Mouse (Mus musculus) thymus, adult 2 months (tissue): ENCODE results near the gene Galnt10.

ENCODE experiments used
- CTCF ChIP-seq: fragments of 200-500 bp; IDR thresholded peaks from 2 replicates; pipeline ENCODE4 v1.5.1; 2012; ENCODE audit warnings: mild to moderate bottlenecking, control low read depth, low read length, moderate library complexity, borderline replicate concordance; ENCODE audit not compliant: control insufficient read depth, poor library complexity, insufficient read depth; ENCODE audit errors: extremely low read depth
- POLR2A ChIP-seq: fragments of 200-500 bp; IDR thresholded peaks from 2 replicates; pipeline ENCODE4 v1.6.1; 2012; ENCODE audit warnings: mild to moderate bottlenecking, low read length, control low read depth, moderate library complexity; ENCODE audit not compliant: control insufficient read depth, poor library complexity, insufficient read depth; ENCODE audit errors: extremely low read depth

DNA sequence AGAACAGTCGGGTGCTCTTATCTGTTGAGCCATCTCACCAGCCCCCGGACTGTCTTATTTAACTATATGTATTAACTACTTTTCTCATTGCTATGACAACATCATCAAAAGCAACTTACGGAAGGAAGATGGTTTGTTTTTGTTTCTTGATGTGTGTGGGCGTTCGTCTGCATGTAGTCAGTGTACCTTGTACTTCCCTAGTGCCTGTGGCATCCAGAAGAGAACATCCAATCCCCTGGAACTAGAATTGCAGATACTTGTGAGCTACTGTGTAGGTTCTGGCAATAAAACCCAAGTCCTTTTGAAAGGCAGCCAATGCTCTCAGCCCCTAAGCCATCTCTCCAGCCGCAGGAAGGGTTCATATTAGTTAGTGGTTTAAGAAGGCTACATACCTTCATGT is 72.8 kb downstream of the Galnt10 start:
- TF ChIP-seq CTCF = no peak
- TF ChIP-seq POLR2A = no peak
